Mouse (Mus musculus): ENCODE data around the gene Slc35e3. TPM values are rescaled to one million over a fixed set of nuclear protein-coding genes. Genes with fewer than 3 reads are reported as not detected.

The Slc35e3 gene
- polyA plus RNA-seq (2017; shearing (Covaris generic)): 3.8 TPM

DNA sequence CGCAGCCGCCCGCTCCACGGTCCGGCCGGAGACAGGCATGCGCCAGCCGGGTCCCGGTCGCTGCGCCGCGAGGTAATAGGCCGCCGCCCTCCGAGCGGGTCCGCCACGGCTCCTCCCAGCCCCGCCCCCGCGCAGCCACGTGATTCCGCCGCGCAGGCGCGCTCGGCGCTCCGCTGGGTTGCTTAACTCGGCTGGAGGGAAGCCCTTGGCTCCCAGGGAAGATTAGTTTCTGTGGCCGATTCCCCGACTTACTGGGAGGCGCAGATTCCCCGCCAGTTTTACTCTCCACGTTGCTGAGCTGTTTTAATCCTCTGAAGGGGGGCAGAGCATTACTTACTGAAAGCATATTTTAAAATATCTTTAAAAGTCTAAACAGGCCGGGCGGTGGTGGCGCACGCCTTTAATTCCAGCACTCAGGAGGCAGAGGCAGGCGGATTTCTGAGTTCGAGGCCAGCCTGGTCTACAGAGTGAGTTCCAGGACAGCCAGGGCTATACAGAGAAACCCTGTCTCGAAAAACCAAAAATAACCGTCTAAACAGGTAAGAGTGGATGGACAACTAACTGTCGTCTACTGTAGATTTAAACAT, at the start of gene Slc35e3:
Gene Slc35e3, minus strand, starts transcription at position 69 of the 587 bp plus-strand sequence.

DNA sequence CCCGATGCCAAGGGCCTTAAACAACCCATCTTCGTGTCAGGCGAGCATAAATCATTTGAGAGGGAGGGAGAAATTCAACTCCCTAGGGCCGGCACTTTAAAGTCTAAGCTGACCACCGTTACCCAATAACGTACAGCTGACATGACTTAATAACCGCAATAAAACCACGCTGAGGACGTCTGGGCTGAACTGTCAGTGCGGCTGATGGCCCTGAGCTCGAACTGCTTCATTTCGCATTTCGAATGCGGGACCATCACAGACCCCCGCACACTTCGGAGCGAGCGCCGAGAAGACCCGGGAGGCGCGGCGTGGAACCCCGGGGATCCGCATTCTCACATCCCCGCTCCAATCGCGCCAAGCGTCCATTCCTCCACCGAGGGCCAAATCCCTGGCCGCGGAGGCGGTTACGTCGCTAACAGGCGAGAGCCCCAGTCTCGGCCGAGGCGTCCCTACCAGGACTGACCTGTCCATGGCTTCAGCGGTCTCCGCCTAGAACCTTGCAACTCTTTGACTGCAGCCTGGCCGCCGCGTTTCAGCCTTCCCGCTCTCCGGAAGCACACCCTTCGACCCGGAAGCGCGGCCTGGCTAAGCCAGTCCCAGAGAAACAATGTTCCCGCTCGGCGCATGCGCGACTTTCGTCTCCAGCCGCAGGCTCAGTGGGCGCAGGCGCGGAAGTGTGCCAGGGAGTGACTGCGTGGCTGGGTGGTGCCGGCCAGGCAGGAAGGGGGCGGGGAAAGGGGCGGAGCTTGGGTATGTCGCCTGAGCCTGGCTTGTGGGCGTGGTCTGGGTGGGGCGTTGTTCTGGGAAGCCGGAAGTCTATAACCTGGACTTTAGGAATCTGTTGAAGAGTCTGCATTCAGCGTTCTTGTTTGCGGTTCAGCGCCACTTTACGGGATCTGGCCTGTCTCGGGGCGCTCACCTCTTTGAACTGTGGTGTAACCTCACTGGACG, 46.3 kb upstream of the Slc35e3 start, which contains the start of gene Nup107:
Gene Nup107, minus strand, starts transcription at position 565 of the 951 bp plus-strand sequence.

DNA sequence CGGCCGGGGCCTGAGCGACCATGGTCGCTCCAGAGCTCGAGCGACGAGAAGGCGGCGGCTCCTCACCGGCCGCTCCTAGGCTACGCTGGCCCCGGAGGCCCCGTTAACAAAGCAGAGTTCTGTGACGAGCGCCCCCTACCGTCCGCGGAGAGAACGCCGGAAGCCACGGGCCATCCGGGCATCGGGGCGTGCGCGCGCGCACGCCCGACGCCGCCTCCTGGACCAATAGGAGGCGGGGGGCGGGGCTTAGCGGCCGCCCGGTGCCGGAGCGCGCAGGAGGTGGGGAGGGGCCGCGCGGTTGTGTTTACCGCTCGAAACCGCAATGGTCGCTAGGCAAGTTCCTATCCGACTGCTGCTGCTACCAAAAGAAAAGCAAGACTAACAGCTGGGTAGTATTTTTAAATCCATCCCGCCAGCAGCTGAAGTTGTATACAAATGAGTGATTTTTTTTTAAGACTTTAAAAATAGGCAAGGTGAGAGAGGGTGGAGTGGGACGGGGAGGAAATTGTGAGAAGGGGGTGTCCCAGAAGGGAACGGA, 35.5 kb downstream of the Slc35e3 start, which contains the start of gene Mdm2:
Gene Mdm2, minus strand, starts transcription at position 155 of the 538 bp plus-strand sequence.

Other genes starting within 250 kb of the Slc35e3 start
- 126 TPM for gene Cpm, start 116.9 kb downstream of the Slc35e3 start, polyA plus RNA-seq (2017; shearing (Covaris generic))
- gene Mdm2, start 35.6 kb downstream of the Slc35e3 start, polyA plus RNA-seq (2017; shearing (Covaris generic)): 110 TPM
- 34.7 TPM for gene Nup107, start 46.3 kb upstream of the Slc35e3 start, polyA plus RNA-seq (2017; shearing (Covaris generic))
- 663 TPM for gene Rap1b, start 99.7 kb upstream of the Slc35e3 start, polyA plus RNA-seq (2017; shearing (Covaris generic))